Mouse (Mus musculus) gastrocnemius, postnatal 36 days (tissue): ENCODE measurements at regions not wholly inside any gene's neighbourhood (a gene's known extent, or its start where the extent isn't known, plus 50 kb on each side); places are given as distances from the start of the nearest gene placed in this dataset.
A peak's percentile ranks its signal among the peaks of the same experiment; 100 is the strongest.

Experiments used
- DNase-seq, 2 experiments: peaks; one replicate each; pipeline ENCODE4 v3.0.0; 2022
- intact Hi-C: fragments of 180-260 bp; cut with DNase I; formaldehyde crosslinking; loops from one replicate; pipeline ENCODE4 v1.15.1; 2025

DNA sequence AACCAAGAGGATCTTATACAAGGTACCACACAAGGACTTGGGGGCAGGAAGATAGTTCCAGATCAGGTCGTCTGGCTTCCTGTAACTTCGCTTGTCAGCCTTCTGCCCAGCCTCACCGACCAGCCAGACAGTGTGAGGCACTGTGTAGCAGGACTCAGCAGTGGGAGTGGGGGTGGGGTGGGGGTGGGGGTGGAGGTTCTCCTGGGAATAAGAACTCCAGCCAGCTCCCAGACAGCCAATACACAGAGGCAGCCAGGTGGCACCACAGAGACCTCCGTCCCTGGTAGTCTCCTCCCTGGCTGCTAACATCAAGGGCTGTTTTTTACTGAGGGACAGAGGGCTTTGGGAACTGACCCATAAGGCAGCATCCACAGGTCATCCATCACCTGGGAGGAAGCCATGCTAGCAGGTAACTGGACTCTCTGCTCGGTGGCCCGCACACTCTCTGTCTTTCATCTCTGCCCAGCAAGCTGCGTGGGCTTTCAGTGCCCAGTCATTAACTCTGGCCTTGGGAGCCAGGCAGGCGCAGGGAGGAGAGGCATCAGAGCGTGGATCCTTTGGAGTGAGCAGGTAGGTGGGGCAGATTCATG, 60.3 kb upstream of the Wnt4 start:
- no peak for DNase-seq
- intact Hi-C loops, result no loop called here

- DNase-seq, result no peak
- intact Hi-C loops, result no loop called here
These were observed 62.7 kb upstream of the Wnt4 start for GRCm38 (mm10) chr4:137214573-137214972.

DNA sequence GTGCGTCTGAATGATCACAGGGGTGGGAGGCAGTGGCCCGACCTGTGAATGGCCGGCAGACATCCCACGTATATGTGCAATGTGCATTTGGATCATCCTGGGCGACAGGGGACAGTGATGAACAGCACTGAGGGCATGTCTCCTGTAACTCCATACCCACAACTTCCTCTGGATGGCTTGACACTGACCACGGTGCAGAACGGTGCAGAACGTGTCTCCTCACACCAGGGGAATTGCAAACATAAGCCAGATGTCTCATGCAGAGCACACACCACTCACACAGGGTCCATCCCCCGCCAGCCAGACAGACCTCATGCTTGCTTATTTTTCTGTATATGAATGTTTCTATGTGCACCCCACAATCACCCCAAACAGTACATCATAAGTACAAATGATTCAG, 64.4 kb upstream of the Wnt4 start:
- DNase-seq, result no peak
- intact Hi-C loops, result no loop called here

GRCm38 (mm10) chr4:137212106-137212505, 65.2 kb upstream of the Wnt4 start:
- intact Hi-C loops, result no loop called here
- DNase-seq, result no peak

- DNase-seq, result no peak
- intact Hi-C loops, result no loop called here
These were observed 66.0 kb upstream of the Wnt4 start for GRCm38 (mm10) chr4:137211288-137211687.

GRCm38 (mm10) chr4:137210525-137210924, 66.8 kb upstream of the Wnt4 start:
- intact Hi-C loops, result no loop called here
- DNase-seq, result no peak

GRCm38 (mm10) chr4:137200968-137201367, 76.3 kb upstream of the Wnt4 start:
- intact Hi-C loops, result no loop called here
- DNase-seq, result no peak

GRCm38 (mm10) chr4:137200426-137200825, 76.9 kb upstream of the Wnt4 start:
- DNase-seq, result no peak
- intact Hi-C loops, result no loop called here

GRCm38 (mm10) chr4:137196491-137196974, 80.8 kb upstream of the Wnt4 start:
- intact Hi-C loops, result no loop called here
- DNase-seq, result no peak

DNA sequence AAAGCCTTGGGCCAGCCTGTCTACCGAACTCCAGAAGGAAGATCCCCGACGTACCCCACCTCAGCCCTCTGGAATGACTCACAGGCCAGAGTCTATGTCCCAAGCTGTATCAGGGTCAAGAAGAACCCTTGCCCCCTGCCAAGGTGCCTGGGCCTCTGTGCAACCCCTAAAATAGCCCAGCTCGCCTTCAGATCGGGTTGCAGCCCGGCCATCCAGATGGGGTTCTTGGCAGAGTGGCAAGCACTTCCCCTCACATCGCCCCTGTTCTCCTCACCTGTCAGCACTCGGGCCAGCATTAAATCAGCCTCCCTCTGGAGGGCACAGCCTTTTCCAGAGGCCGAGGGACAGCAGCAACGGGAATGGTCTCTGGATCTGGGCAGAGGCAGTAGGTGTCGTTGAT, 83.2 kb upstream of the Wnt4 start:
- intact Hi-C loops, result no loop called here
- DNase-seq, result peak; percentile 38 to 58

DNA sequence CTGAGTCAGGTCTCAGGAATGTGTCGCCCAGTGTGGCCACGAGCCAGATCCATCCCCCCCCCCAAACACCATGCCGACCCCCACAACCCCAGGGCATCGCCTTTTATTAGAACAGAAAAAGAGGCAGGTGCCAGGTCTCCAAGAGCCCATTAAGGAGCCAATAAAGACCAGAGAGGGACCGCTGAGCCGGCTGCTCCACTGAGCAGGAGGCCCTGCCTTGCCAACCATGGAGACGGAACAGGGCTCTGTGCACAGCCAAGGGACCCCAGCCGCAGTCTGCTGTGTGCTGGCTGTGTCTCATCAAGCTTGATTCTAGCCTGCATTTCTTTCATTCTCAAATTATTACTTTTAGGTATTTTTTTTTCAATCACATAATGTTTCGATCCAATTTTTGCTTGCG, 86.7 kb upstream of the Wnt4 start:
- no peak for DNase-seq
- intact Hi-C loops, result no loop called here

GRCm38 (mm10) chr4:137189801-137190200, 87.5 kb upstream of the Wnt4 start:
- no peak for DNase-seq
- intact Hi-C loops, result loop anchor here (5.0 kb wide), 1 partner anchor 98 kb away; no protein-coding TSS in a partner anchor

- intact Hi-C loops, result loop anchor here (5.0 kb wide), 1 partner anchor 98 kb away; no protein-coding TSS in a partner anchor
- peak; percentile 50 to 58 for DNase-seq
These were observed 88.2 kb upstream of the Wnt4 start for GRCm38 (mm10) chr4:137189058-137189457.

GRCm38 (mm10) chr4:137187592-137187991, 89.7 kb upstream of the Wnt4 start:
- no peak for DNase-seq
- intact Hi-C loops, result loop anchor here (5.0 kb wide), 1 partner anchor 100 kb away; no protein-coding TSS in a partner anchor

- intact Hi-C loops, result loop anchor here (5.0 kb wide), 1 partner anchor 100 kb away; no protein-coding TSS in a partner anchor
- no peak for DNase-seq
These were observed 90.2 kb upstream of the Wnt4 start for GRCm38 (mm10) chr4:137187051-137187450.

GRCm38 (mm10) chr4:137185001-137185400, 92.3 kb upstream of the Wnt4 start:
- no peak for DNase-seq
- intact Hi-C loops, result loop anchor here (5.0 kb wide), 1 partner anchor 102 kb away; no protein-coding TSS in a partner anchor

DNA sequence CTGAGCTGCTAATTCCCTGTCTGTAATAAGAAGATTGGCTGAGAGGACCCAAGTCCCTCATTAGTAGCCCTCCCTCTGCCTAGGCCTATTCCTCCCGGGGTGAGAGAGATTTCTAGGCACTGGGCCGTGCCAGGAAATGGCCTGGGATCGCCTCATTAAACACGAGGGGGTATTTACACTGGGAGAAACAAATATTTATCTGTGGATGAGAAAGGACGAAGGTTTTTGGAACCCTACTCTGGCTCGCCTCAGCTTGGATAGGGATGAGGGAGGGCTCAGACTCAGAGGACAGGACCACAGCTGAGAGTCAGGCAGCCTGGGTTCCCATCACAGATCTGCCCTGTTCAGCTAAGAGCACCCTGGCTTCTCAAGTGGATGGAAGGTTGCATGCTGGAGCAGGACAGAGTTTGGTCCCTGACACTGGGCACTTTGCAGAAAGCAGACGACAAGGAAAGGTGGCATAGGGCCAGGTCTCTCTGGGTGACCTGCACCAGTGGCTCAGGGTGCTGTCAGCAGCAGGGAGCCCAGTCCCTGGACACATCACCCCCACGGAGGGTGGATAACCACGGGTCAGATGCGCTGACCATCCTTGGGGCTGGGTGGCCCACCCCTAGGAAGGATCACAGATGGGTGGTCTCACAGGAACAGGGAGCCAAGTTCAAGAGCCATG, 94.0 kb upstream of the Wnt4 start:
- DNase-seq, result no peak
- intact Hi-C loops, result no loop called here

- no peak for DNase-seq
- intact Hi-C loops, result no loop called here
These were observed 94.7 kb upstream of the Wnt4 start for GRCm38 (mm10) chr4:137182547-137182946.

GRCm38 (mm10) chr4:137181252-137181651, 96.0 kb upstream of the Wnt4 start:
- intact Hi-C loops, result no loop called here
- DNase-seq, result no peak

DNA sequence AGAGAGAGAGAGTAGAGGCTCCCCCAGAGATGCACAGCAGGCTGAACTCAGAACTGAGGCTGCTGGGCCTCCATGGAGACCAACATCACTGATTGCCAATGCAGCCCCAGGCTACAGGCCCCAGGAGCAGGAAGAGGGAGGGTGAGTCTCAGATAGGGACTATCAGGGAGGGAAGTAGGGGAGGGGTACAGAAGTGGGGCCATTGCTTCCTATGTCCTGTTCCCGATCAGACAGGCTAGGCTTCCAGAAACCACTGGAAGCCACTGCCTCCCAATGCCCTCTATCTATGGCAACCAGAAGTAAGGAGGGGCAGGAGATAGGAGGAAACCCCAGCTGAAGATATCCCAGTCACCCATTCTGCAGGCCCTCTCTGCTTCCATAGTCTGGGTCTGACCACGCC, 97.2 kb upstream of the Wnt4 start:
- intact Hi-C loops, result no loop called here
- DNase-seq, result no peak

GRCm38 (mm10) chr4:137178833-137179232, 98.5 kb upstream of the Wnt4 start:
- DNase-seq, result no peak
- intact Hi-C loops, result no loop called here

GRCm38 (mm10) chr4:137164933-137165332, 112.4 kb upstream of the Wnt4 start:
- DNase-seq, result no peak
- intact Hi-C loops, result loop anchor here (5.0 kb wide), 2 partner anchors 88 to 122 kb away; no protein-coding TSS in a partner anchor
